7 mouse cellular contexts compared by ENCODE assay signal in genomic region chr19:27600386-27600785, GRCm38 (mm10).
DNase-seq lines count a peak whose midpoint lies in the region; ATAC-seq and TF ChIP-seq lines count a peak whose summit lies in the region.
"Not testable (repeated sequence)": the region's sequence is repeated elsewhere in the genome, so short reads cannot be mapped to it uniquely, and the experiment has no call there.

No protein-coding gene starts in this region.

- H3K36me3 ChIP-seq in ES-E14 (ENCODE audit: control insufficient read depth, insufficient read depth, low read length, poor library complexity, severe bottlenecking); embryonic facial prominence, embryonic 13.5 days; forebrain, embryonic 14.5 days (ENCODE audit: control insufficient read depth, insufficient read depth, low read length); hindbrain, embryonic 15.5 days; midbrain, embryonic 16.5 days (ENCODE audit: control insufficient read depth, insufficient read depth, low read length): not testable (repeated sequence)

- not testable (repeated sequence) for H3K4me3 ChIP-seq in ES-E14 (ENCODE audit: insufficient read depth in 1 of 2, low read depth in 1 of 2, low read length in 2 of 2, poor library complexity in 1 of 2, severe bottlenecking in 1 of 2); embryonic facial prominence, embryonic 13.5 days; forebrain, embryonic 14.5 days (ENCODE audit: low read depth, low read length); hindbrain, embryonic 15.5 days; layer of hippocampus, adult 2 months; midbrain, embryonic 16.5 days (ENCODE audit: low read depth, low read length)

- not testable (repeated sequence) for H3K27me3 ChIP-seq in embryonic facial prominence, embryonic 13.5 days; forebrain, embryonic 14.5 days (replicated peaks; ENCODE audit: control insufficient read depth, insufficient read depth, low read length); hindbrain, embryonic 15.5 days; midbrain, embryonic 16.5 days (ENCODE audit: control insufficient read depth, insufficient read depth, low read depth, low read length)

- H3K4me2 ChIP-seq in embryonic facial prominence, embryonic 13.5 days; forebrain, embryonic 14.5 days (ENCODE audit: low read length); hindbrain, embryonic 15.5 days; midbrain, embryonic 16.5 days (ENCODE audit: low read length): not testable (repeated sequence)

- peaks cover 3 to 28% of the 10 kb centered on the region in 2 experiments; a peak in 3 of 4 replicates for H3K4me1 ChIP-seq in ES-E14 (ENCODE audit: control insufficient read depth in 2 of 2, insufficient read depth in 2 of 2, low read length in 2 of 2, poor library complexity in 1 of 2)
- not testable (repeated sequence) for H3K4me1 ChIP-seq in embryonic facial prominence, embryonic 13.5 days; hindbrain, embryonic 15.5 days (replicated peaks); midbrain, embryonic 16.5 days (ENCODE audit: control insufficient read depth, insufficient read depth, low read length)
- peaks cover 15% of the 10 kb centered on the region for H3K4me1 ChIP-seq in forebrain, embryonic 14.5 days (ENCODE audit: control insufficient read depth, insufficient read depth, low read length)

- H3K9ac ChIP-seq in ES-E14 (ENCODE audit: insufficient read depth, low read depth, low read length, poor library complexity, severe bottlenecking) = peak overlapping the region; percentile 3; the same call in 1 of the 2 replicates
- H3K9ac ChIP-seq in embryonic facial prominence, embryonic 13.5 days; forebrain, embryonic 14.5 days (ENCODE audit: low read length); hindbrain, embryonic 15.5 days; midbrain, embryonic 16.5 days (ENCODE audit: low read depth, low read length): not testable (repeated sequence)

- not testable (repeated sequence) for DNase-seq in ES-E14 (ENCODE audit: low read depth, low spot score); forebrain, embryonic 14.5 days (ENCODE audit: low spot score); layer of hippocampus, adult 2 months (ENCODE audit: low spot score in 2 of 2)
- peak; percentile 80 for DNase-seq in heart, adult 11 months

- WGBS in embryonic facial prominence, embryonic 13.5 days = 86% methylated on average over 9 of the region's 9 CpGs
- 80% methylated on average over 9 of the region's 9 CpGs for WGBS in forebrain, embryonic 14.5 days
- WGBS in hindbrain, embryonic 15.5 days = 80% methylated on average over 9 of the region's 9 CpGs
- 82% methylated on average over 9 of the region's 9 CpGs for WGBS in midbrain, embryonic 16.5 days

- in situ Hi-C loops in ES-E14 (cut with MboI; ENCODE audit: low sequenced_read_pairs in 2 of 2, unreplicated experiment in 2 of 2) = not testable (repeated sequence)

- H3K9me3 ChIP-seq in ES-E14 (ENCODE audit: control insufficient read depth, insufficient read depth, low read depth, low read length); embryonic facial prominence, embryonic 13.5 days; forebrain, embryonic 14.5 days (replicated peaks; ENCODE audit: control insufficient read depth, low read length); hindbrain, embryonic 15.5 days; midbrain, embryonic 16.5 days (replicated peaks; ENCODE audit: control insufficient read depth, low read length, poor library complexity, severe bottlenecking): not testable (repeated sequence)

- not testable (repeated sequence) for ATAC-seq in embryonic facial prominence, embryonic 13.5 days (ENCODE audit: insufficient number of reproducible peaks, insufficient read depth, low FRiP score, low TSS enrichment, low read depth); forebrain, embryonic 14.5 days; midbrain, embryonic 16.5 days
- ATAC-seq in hindbrain, embryonic 15.5 days (ENCODE audit: low FRiP score, low read depth) = peak; percentile 46; the same call in 1 of the 2 replicates

- not testable (repeated sequence) for TF ChIP-seq CTCF in layer of hippocampus, adult 2 months (conservative IDR thresholded peaks at IDR 0.05)

- peak overlapping the region; percentile 23; the same call in 1 of the 2 replicates for H3K27ac ChIP-seq in ES-E14 (ENCODE audit: insufficient read depth, low read depth, low read length, poor library complexity, severe bottlenecking)
- H3K27ac ChIP-seq in embryonic facial prominence, embryonic 13.5 days = peak overlapping the region; percentile 24; the same call in 1 of the 2 replicates
- peak overlapping the region; percentile 44; the same call in 1 of the 2 replicates for H3K27ac ChIP-seq in forebrain, embryonic 14.5 days (ENCODE audit: low read depth, low read length)
- H3K27ac ChIP-seq in hindbrain, embryonic 15.5 days (replicated peaks) = peak overlapping the region; percentile 71; the same call in 1 of the 2 replicates
- peak overlapping the region; percentile 41; the same call in 1 of the 2 replicates for H3K27ac ChIP-seq in layer of hippocampus, adult 2 months
- 0 out of 2 replicates have a peak overlapping the region, but pooled peaks have one; percentile 1 for H3K27ac ChIP-seq in midbrain, embryonic 16.5 days (ENCODE audit: low read length)

Comparison
In these comparisons a context has a peak if more than half of its experiments do, and no peak if none do; other contexts are left out.
1. H3K27ac ChIP-seq: peak in every context shown above with its lines; median percentile 71 in hindbrain, embryonic 15.5 days; 44 in forebrain, embryonic 14.5 days; 41 in layer of hippocampus, adult 2 months; 24 in embryonic facial prominence, embryonic 13.5 days; 23 in ES-E14; 1 in midbrain, embryonic 16.5 days.